Comparison of ENCODE assay signal across 14 mouse cellular contexts in the genomic region with DNA sequence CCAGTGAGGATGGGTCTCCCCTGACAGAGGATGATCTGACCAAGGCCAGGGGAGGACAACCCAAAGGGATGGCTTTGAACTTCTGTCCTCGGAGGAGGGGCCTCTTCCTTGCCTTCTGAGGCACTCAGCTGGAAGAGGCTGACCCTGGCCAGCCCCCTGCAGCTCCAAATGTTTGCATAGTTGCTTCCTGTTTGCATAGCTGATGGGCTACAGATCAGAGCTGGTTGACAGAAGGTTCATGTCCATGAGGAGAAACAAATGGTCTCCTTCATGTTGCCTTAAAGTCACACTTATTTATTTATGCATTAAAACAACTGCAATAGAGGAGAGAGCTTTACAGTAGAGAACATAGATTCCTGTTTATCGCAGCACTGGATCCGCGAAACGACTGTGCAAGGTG. TPM values are rescaled to one million over a fixed set of nuclear protein-coding genes. Genes with fewer than 3 reads are reported as not detected.
A peak's percentile ranks its signal among the peaks of the same experiment; 100 is the strongest.
DNase-seq lines count a peak whose midpoint lies in the region; ATAC-seq lines count a peak whose summit lies in the region.
"Had no signal": no experiment of that assay in that cellular context is flagged by ENCODE, and none has a peak within 500 bp of the region (broad histone marks: within the 10 kb centered on the region; RNA-seq: fewer than 3 reads in every experiment).

No protein-coding gene starts in this region.

- no peak overlapping the region for H3K4me2 ChIP-seq in midbrain, embryonic 14.5 days (ENCODE audit: low read length)
- H3K4me2 ChIP-seq in midbrain, embryonic 11.5 days, result no peak overlapping the region
- no peak overlapping the region for H3K4me2 ChIP-seq in kidney, embryonic 16.5 days (replicated peaks; ENCODE audit: low read depth, low read length)
- H3K4me2 ChIP-seq: forebrain, embryonic 12.5 days; liver, embryonic 12.5 days had no signal

- peaks cover 42% of the 10 kb centered on the region for H3K27me3 ChIP-seq in midbrain, embryonic 14.5 days (ENCODE audit: control insufficient read depth, insufficient read depth, low read length)
- H3K27me3 ChIP-seq in midbrain, embryonic 11.5 days (ENCODE audit: control insufficient read depth, insufficient read depth, low read length), result peaks cover 30% of the 10 kb centered on the region
- peaks cover 54% of the 10 kb centered on the region for H3K27me3 ChIP-seq in kidney, embryonic 16.5 days (ENCODE audit: insufficient read depth, low read length)

- 75% methylated on average over 5 of the region's 5 CpGs for WGBS in midbrain, embryonic 14.5 days
- 67% methylated on average over 5 of the region's 5 CpGs for WGBS in midbrain, embryonic 11.5 days
- 40% methylated on average over 5 of the region's 5 CpGs for WGBS in kidney, embryonic 16.5 days

- no peak overlapping the region for H3K4me3 ChIP-seq in midbrain, embryonic 14.5 days (replicated peaks; ENCODE audit: low read depth, low read length)
- H3K4me3 ChIP-seq in midbrain, embryonic 11.5 days (ENCODE audit: low read depth, low read length), result no peak overlapping the region
- H3K4me3 ChIP-seq in kidney, embryonic 16.5 days (ENCODE audit: low read length), result no peak overlapping the region
- H3K4me3 ChIP-seq: forebrain, embryonic 12.5 days; liver, embryonic 12.5 days; midbrain, embryonic 15.5 days had no signal

- H3K9ac ChIP-seq in midbrain, embryonic 14.5 days (replicated peaks; ENCODE audit: low read length), result no peak overlapping the region
- no peak overlapping the region for H3K9ac ChIP-seq in midbrain, embryonic 11.5 days (ENCODE audit: low read length)
- H3K9ac ChIP-seq in kidney, embryonic 16.5 days (replicated peaks; ENCODE audit: low read length), result no peak overlapping the region
- H3K9ac ChIP-seq: forebrain, embryonic 12.5 days; liver, embryonic 12.5 days; midbrain, embryonic 15.5 days had no signal

- no peaks in the 10 kb centered on the region for H3K9me3 ChIP-seq in midbrain, embryonic 14.5 days (ENCODE audit: control insufficient read depth, low read length)
- no peaks in the 10 kb centered on the region for H3K9me3 ChIP-seq in midbrain, embryonic 11.5 days (ENCODE audit: control insufficient read depth, low read length)
- no peaks in the 10 kb centered on the region for H3K9me3 ChIP-seq in kidney, embryonic 16.5 days (ENCODE audit: low read length)
- H3K9me3 ChIP-seq: forebrain, embryonic 12.5 days; liver, embryonic 12.5 days; midbrain, embryonic 15.5 days had no signal

- peak; percentile 17 for DNase-seq in midbrain, embryonic 14.5 days
- DNase-seq in midbrain, embryonic 11.5 days (ENCODE audit: low spot score, missing footprints), result no peak
- DNase-seq in lung, postnatal 10 days, result peak; percentile 73
- DNase-seq in adrenal gland, adult 18-20 months (ENCODE audit: low spot score in 2 of 2), result no peak
- DNase-seq: cerebellum, adult 18-20 months; gastrocnemius, postnatal 14 days; right cerebral cortex, postnatal 25 days had no signal

- H3K4me1 ChIP-seq in midbrain, embryonic 14.5 days (ENCODE audit: control insufficient read depth, insufficient read depth, low read length), result peaks cover 16% of the 10 kb centered on the region
- peaks cover 49% of the 10 kb centered on the region for H3K4me1 ChIP-seq in midbrain, embryonic 11.5 days (ENCODE audit: control insufficient read depth, insufficient read depth, low read length)
- peaks cover 32% of the 10 kb centered on the region for H3K4me1 ChIP-seq in kidney, embryonic 16.5 days (ENCODE audit: insufficient read depth, low read length)

- H3K27ac ChIP-seq in midbrain, embryonic 14.5 days (replicated peaks; ENCODE audit: low read depth, low read length), result no peak overlapping the region
- no peak overlapping the region for H3K27ac ChIP-seq in midbrain, embryonic 11.5 days (ENCODE audit: low read depth, low read length)
- H3K27ac ChIP-seq in kidney, embryonic 16.5 days (ENCODE audit: low read length), result no peak overlapping the region
- H3K27ac ChIP-seq: forebrain, embryonic 12.5 days; liver, embryonic 12.5 days; midbrain, embryonic 15.5 days had no signal

- H3K36me3 ChIP-seq in midbrain, embryonic 14.5 days (ENCODE audit: control insufficient read depth, insufficient read depth, low read length), result no peaks in the 10 kb centered on the region
- H3K36me3 ChIP-seq in midbrain, embryonic 11.5 days (ENCODE audit: control insufficient read depth, insufficient read depth, low read length), result no peaks in the 10 kb centered on the region
- H3K36me3 ChIP-seq in kidney, embryonic 16.5 days (ENCODE audit: insufficient read depth, low read length), result no peaks in the 10 kb centered on the region
- H3K36me3 ChIP-seq: forebrain, embryonic 12.5 days; liver, embryonic 12.5 days; midbrain, embryonic 15.5 days had no signal

- ATAC-seq in midbrain, embryonic 14.5 days (ENCODE audit: low FRiP score, low TSS enrichment), result no peak
- no peak for ATAC-seq in midbrain, embryonic 11.5 days (ENCODE audit: low FRiP score)
- peak; percentile 71; the same call in 1 of the 2 replicates for ATAC-seq in kidney, embryonic 16.5 days (ENCODE audit: low FRiP score, low TSS enrichment)
- no peak for ATAC-seq in inflammation-experienced regulatory T-cells, adult 6 months
- no peak for ATAC-seq in monocyte, adult 5-6 weeks (replicated peaks; ENCODE audit: insufficient number of reproducible peaks, low FRiP score, low TSS enrichment, poor library complexity, severe bottlenecking)
- ATAC-seq: liver, embryonic 12.5 days; midbrain, embryonic 15.5 days had no signal

RNA-seq across cellular contexts. Expression of gene Efcc1, which starts 3.5 kb away (rescaled TPM):
- 4.1 and 5.0 TPM in 2 replicates for polyA plus RNA-seq in midbrain, embryonic 14.5 days (2014; fragmentation: Nextera tagmentation; extraction: Ambion mirVana)
- 6.1 and 6.4 TPM in 2 replicates for polyA plus RNA-seq in midbrain, embryonic 11.5 days (2014; fragmentation: Nextera tagmentation; extraction: Ambion mirVana)
- 1.4 and 2.0 TPM in 2 replicates for polyA plus RNA-seq in kidney, embryonic 16.5 days (2015; fragmentation: Nextera tagmentation; extraction: Ambion mirVana)
- under 1 TPM in 2 of 3 experiments, not detected in 1; 0.30 to 0.87 TPM for polyA plus RNA-seq in inflammation-experienced regulatory T-cells, adult 6 months (2017; shearing (Covaris generic))
- total RNA-seq in adrenal gland, adult 18-20 months (2021), result under 1 TPM; 0.27 to 0.51 TPM
- total RNA-seq in monocyte, adult 5-6 weeks (2017), result not detected in 3 replicates

RNA-seq across cellular contexts. Expression of gene Gp9, which starts 43.7 kb away (rescaled TPM):
- polyA plus RNA-seq in midbrain, embryonic 14.5 days (2014; fragmentation: Nextera tagmentation; extraction: Ambion mirVana), result 0.59 and 0.66 TPM in 2 replicates
- 1.8 and 2.5 TPM in 2 replicates for polyA plus RNA-seq in midbrain, embryonic 11.5 days (2014; fragmentation: Nextera tagmentation; extraction: Ambion mirVana)
- 1.0 and 1.6 TPM in 2 replicates for polyA plus RNA-seq in kidney, embryonic 16.5 days (2015; fragmentation: Nextera tagmentation; extraction: Ambion mirVana)
- under 1 TPM in 1 of 3 experiments, not detected in 2; 0.41 TPM for polyA plus RNA-seq in inflammation-experienced regulatory T-cells, adult 6 months (2017; shearing (Covaris generic))
- under 1 TPM in 1 of 2 experiments, not detected in 1; 0.70 TPM for total RNA-seq in adrenal gland, adult 18-20 months (2021)
- total RNA-seq in monocyte, adult 5-6 weeks (2017), result 1.9 to 42.8 TPM (median 3.1 TPM) in 3 replicates
- total RNA-seq: gastrocnemius, postnatal 14 days had no signal
- polyA plus RNA-seq: testis, adult 2 months had no signal

Comparison
In these comparisons a context has a peak if more than half of its experiments do, and no peak if none do; other contexts are left out.
1. DNase-seq: peak in midbrain, embryonic 14.5 days (single experiment) and lung, postnatal 10 days (single experiment); none in midbrain, embryonic 11.5 days (single experiment) and adrenal gland, adult 18-20 months (0 of 2).